Mouse (Mus musculus) CH12.LX (cell line): Measurements from ENCODE around the gene Cerkl.

Source experiments
- CTCF ChIP-seq, 2 experiments: IDR thresholded peaks in 1 of 2; conservative IDR thresholded peaks in 1 of 2; 2 replicates each; pipeline ENCODE4 v1.5.1; 2011 to 2012; ENCODE audit warnings: low read depth in 2 of 2, low read length in 2 of 2, improper control_type of control experiment in 1 of 2, inconsistent platforms in 1 of 2, mild to moderate bottlenecking in 1 of 2, moderate library complexity in 1 of 2
- EP300 ChIP-seq: IDR thresholded peaks from 2 replicates; pipeline ENCODE4 v1.6.1; 2011; ENCODE audit warnings: low read length, improper control_type of control experiment
- POLR2A ChIP-seq: IDR thresholded peaks from 2 replicates; pipeline ENCODE4 v1.6.1; 2011; ENCODE audit warnings: low read depth, mild to moderate bottlenecking, improper control_type of control experiment, low read length
- SIN3A ChIP-seq: IDR thresholded peaks from 2 replicates; pipeline ENCODE4 v1.6.1; 2012; ENCODE audit warnings: low read length, improper control_type of control experiment, inconsistent platforms
- SMC3 ChIP-seq: IDR thresholded peaks from 2 replicates; pipeline ENCODE4 v1.6.1; 2011; ENCODE audit warnings: low read depth, low read length, improper control_type of control experiment

DNA sequence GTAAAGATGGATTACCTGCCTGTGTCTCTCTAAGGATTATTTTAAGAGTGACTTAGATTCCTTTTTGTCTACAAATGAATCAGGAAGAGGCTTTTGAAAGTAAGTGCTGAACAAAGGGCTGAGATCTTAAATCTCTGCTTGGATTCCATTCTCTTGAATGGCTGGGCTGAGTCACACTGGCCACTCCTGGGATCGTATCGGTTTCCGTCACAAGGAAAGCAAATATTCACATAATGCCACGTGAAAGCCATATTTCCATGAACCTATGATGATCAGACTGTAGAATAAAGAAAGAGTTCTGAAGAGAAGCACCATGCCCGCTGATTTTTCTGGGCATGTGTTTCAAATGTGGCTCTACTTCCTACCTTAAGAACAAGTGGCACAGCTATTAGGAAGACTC is 57.8 kb downstream of the Cerkl start:
- TF ChIP-seq POLR2A (no peak), SMC3 (no peak), EP300 (no peak), SIN3A (no peak), CTCF (conservative IDR thresholded peaks at IDR 0.05 in 1 of 2, IDR thresholded peaks at IDR 0.05 in 1 of 2; ENCODE audit: low read depth in 2 of 2, low read length in 2 of 2) (no peak)
